Mouse (Mus musculus) brown adipose tissue, adult 24 weeks (tissue): Measurements from ENCODE around the gene Tmem161a. TPM values are rescaled to one million over a fixed set of nuclear protein-coding genes. Genes with fewer than 3 reads are reported as not detected.
"Not testable (repeated sequence)": the region's sequence is repeated elsewhere in the genome, so short reads cannot be mapped to it uniquely, and the experiment has no call there.

Experiments
- H3K27ac ChIP-seq: fragments of 200-500 bp; replicated peaks from 2 replicates; pipeline ENCODE4 v1.5.1; 2012; ENCODE audit warnings: low read depth, mild to moderate bottlenecking, low read length
- H3K4me1 ChIP-seq: fragments of 200-500 bp; 2 replicates; pipeline ENCODE4 v1.6.1; 2012; ENCODE audit warnings: low read length, mixed read lengths; ENCODE audit not compliant: control insufficient read depth, insufficient read depth, insufficient read length
- H3K4me3 ChIP-seq: fragments of 200-500 bp; 2 replicates; pipeline ENCODE4 v1.5.1; 2012; ENCODE audit warnings: low read depth, mild to moderate bottlenecking, low read length, moderate library complexity; ENCODE audit not compliant: insufficient read depth
- polyA plus RNA-seq: library from polyadenylated mRNA; stranded (reverse); fragments of >200 nt; gene quantifications from 2 replicates; pipeline ENCODE4 v1.2.4, GENCODE M21; 2012; ENCODE audit not compliant: missing spikeins, insufficient read depth, insufficient read length

The Tmem161a gene
- polyA plus RNA-seq, 1 experiment: 22.0 TPM

DNA sequence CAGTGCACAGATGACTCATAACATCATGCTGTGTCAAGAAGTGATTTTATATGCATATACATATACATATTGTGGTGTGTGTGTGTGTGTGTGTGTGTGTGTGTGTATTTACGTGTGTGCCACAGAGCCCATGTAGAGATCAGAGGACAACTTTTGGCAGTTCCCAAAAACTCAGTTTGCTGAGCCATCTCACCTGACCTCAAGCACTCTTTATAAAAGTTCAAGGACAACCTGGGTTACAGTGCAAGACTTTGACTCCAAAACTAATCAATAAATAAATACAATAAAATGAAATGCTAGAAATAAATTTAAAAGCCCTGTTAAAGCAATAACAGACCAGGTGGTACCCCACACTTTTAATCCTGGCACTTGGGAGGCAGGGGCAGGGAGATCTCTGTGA lies 39.1 kb downstream of the Tmem161a start:
- Histone ChIP-seq H3K27ac (peak overlapping the region; percentile 92), H3K4me1 (peaks cover 4% of the 10 kb centered on the region; the same call in 1 of the 2 replicates), H3K4me3 (peak overlapping the region; percentile 89)

DNA sequence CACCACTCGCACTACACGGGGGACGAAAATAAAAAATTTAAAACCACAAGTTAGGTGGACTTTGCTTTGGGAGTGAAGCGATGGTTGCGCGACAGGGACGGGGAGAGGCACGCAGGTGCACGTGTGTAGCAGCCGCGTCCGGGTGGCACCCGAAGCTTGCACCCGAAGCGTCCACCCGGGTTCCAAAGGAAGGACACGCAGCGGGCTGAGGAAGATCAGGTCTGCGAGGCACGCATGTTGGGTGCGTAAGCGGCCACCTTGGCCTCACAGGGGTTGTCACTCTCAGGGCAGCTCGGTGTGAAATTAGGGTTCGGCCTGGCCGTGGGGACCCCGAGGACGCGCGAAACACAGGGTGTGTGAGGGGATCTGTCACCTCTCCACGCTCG lies 39.6 kb downstream of the Tmem161a start:
- H3K4me1 ChIP-seq: peaks cover 4% of the 10 kb centered on the region; the same call in 1 of the 2 replicates
- H3K4me3 ChIP-seq: peak overlapping the region; percentile 89
- peak overlapping the region; percentile 92 for H3K27ac ChIP-seq

DNA sequence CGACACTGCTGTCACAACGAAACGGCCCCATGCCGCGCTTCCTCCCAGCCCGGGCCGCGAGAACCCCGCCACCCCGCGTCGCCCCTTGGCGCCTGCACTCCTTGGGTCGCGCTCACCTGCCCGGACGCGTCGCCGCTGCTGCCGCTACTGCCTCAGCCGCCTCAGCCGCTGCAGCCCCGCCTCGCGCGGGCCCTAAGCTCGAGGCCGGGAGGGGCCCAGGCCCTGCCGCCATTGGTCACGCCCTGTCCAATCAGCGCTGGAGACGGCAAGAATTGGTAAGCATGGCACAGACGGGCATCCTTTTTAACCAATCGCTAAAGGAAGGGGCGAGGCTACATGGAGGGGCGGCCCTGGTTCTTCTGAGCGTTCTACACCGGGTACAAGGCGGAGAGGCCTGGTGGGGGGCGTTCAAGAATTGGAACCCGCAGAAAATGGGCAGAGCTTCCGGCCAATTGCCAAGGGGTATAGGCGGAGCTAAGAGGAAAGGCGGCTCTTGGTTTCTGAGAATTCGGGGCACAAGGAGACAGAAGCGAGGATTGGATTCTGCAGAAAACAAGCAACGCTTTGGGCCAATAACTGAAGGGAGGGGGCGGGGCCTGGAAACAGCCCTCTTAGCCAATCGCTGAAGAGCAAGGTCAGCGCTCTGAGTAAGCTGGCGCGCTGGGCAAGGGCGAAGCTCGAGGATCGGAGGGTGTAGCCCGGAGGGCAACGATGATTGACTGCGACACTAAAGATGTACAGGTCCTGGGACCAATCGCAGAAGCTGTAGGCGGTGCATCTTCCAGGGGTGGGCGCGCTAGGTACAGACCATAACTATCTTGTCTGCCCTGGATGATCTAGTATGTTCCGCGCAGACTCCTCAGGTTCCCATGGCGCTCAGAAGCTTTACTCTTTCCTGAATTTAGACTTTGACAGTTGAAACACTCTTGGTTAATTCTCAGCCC lies 40.2 kb downstream of the Tmem161a start, which contains the start of gene Slc25a42:
TSS of gene Slc25a42 (minus strand) at position 194 of the 944 bp plus-strand sequence.
- Histone ChIP-seq H3K4me3 (peak within 1 kb of the TSS; percentile 89), H3K4me1 (peaks cover 7% of the 10 kb centered on the region; the same call in 1 of the 2 replicates), H3K27ac (peak within 1 kb of the TSS; percentile 92)

DNA sequence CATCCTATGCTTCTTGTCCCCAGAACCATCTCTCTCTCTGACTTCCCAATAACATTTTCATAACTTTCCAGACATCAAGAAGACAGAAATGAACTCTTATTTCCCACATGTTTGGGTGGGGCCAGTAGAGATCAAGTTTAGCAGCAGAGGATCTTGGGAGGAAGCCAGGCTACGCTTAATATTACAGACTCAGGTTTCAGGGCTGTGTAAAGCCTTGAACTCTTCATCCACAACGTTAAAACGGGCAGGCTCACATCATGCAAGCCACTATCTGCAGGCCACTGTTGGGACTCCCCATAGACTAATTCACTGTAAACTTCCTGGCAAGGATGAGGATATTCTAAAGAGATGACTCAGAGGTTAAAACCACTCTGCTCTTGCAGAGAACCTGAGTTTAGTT lies 42.3 kb downstream of the Tmem161a start:
- Histone ChIP-seq H3K27ac (no peak overlapping the region), H3K4me3 (no peak overlapping the region), H3K4me1 (peaks cover 13% of the 10 kb centered on the region; the same call in 1 of the 2 replicates)

DNA sequence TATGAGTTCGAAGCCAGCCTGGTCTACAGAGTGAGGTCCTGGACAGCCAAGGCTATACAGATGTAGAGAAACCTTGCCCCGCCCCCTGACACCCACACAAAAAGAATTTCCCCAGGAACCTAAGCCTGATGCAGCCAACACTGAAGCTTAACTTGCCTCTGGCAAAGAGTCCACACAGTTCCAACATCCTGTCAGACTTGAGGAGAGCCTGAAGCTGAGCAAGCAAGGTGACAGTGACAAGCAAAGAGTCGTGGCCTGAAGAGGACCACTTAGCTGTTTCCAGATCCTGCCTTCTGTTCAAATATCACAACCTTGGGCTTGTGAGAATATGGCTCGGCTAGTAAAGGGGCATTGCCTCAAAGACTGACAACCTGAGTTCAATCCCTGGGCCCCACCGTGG lies 42.9 kb downstream of the Tmem161a start:
- H3K4me3 ChIP-seq: no peak overlapping the region
- peak overlapping the region; percentile 69 for H3K27ac ChIP-seq
- H3K4me1 ChIP-seq: peaks cover 18% of the 10 kb centered on the region; the same call in 1 of the 2 replicates

DNA sequence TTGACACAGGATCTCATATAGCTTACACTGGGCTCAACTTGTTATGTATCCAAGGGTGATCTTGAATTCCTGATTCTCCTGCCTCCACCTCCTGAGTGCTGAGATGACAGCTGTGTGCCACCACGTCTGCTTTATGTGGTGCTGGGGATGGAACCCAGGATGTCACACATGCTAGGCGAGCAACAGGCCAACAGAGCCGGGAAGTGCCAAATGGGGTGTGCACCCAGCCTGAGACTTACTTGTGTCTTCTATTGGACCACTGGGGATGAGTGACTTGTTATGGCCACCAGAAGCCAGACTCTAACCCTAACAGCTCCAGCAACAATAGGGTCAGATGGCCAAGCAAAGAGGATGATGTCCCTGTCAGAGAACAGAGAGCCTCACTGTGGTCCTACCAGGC lies 44.0 kb downstream of the Tmem161a start:
- peak overlapping the region; percentile 69 for H3K27ac ChIP-seq
- peaks cover 23% of the 10 kb centered on the region for H3K4me1 ChIP-seq
- H3K4me3 ChIP-seq: not testable (repeated sequence)

DNA sequence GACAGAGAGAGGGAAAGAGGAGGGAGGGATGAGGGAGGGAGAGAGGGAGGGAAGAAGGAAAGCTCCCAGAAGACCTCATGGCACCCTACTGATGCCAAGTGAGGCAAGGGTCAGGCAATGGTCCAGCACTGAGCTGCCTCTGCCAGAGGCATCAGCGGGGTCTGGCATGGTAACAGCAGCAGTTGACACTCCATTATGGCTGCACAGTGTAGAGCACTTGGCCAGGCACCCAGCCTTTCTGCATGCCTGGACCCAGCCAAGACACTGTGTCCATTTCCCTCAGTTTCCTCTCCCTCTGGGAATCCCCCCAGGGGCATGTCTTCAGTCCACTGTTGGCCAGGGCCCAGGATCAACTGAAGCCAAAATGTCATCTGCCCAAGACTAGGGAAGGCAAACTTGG lies 44.4 kb downstream of the Tmem161a start:
- Histone ChIP-seq H3K27ac (peak overlapping the region; percentile 92), H3K4me1 (peaks cover 27% of the 10 kb centered on the region), H3K4me3 (no peak overlapping the region)

DNA sequence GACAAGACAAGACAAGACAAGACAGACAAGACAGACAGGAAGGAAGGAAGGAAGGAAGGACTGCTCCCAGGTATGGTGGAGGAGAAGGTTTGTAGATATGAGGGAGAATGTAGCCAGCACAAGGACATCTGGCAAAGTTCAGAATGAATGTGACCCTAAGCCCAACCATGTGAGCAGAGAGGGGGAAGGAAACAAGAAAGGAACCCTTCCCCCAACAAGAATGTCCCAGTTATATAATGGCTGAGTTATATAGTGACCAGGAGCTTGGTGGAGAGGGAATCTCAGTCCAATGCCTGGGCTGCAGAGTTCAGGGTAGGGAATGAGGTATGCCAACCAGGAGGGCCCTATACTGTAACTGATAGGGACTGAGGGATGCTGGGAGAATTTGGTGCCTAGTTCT lies 45.3 kb downstream of the Tmem161a start:
- Histone ChIP-seq H3K27ac (peak overlapping the region; percentile 92), H3K4me3 (no peak overlapping the region), H3K4me1 (peaks cover 27% of the 10 kb centered on the region)

DNA sequence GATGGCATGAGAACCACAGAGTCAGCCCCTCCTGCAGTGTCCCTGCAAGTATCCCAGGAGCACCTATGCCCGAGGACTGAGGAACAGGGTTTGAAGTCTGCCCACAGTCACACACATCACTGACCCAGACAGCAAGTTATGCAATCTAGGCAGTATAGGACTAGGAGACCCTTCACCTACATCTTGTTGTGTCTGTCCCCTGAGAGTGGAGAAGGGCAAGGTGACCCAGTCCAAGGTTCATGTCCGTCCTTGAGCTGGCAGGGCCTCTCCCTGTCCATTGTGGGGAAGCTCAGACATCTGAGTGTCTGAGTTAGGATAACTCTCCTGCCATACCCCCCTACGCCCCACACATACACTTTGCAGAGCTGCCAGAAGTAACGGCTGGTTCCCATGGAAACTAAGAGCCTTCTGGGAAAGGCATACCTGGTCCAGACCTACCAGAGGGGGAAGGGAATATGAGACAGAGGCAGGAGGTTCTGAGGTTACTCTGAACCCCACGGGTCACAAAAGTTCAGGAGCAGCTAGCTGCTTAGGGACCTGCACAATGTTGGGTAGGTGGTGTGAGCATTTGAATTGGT lies 47.0 kb downstream of the Tmem161a start:
- Histone ChIP-seq H3K4me1 (peaks cover 29% of the 10 kb centered on the region), H3K4me3 (no peak overlapping the region), H3K27ac (peak overlapping the region; percentile 100)

DNA sequence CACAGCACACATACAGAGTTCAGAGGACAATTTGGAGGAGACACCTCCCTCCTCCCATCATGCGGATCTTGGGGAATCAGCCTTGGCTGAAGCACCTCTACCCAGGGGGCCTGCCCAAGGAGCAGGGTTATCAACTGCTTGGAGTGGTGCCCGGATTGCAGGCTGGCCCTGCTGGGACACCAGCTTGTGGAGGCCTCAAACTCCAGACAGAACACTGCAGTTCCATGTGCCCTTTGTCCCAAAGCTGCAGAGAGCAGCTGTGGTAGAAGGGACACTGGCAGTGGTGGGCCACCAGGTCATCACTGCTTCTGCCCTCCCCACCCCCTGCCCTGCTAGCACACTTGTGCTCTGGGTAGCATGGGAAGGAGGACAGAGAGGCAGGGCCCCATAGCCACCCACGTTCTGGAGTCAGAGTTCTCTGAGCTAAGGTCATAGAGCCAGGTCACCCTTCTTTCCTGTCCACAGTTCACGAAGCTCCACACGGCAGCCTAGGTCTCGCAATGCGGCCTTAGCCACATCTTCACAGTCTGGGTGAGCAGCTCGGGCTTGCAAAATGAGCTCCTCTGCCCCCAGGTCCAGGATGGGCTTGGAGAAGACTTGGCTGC lies 48.2 kb downstream of the Tmem161a start:
- Histone ChIP-seq H3K27ac (peak overlapping the region; percentile 100), H3K4me3 (no peak overlapping the region)

DNA sequence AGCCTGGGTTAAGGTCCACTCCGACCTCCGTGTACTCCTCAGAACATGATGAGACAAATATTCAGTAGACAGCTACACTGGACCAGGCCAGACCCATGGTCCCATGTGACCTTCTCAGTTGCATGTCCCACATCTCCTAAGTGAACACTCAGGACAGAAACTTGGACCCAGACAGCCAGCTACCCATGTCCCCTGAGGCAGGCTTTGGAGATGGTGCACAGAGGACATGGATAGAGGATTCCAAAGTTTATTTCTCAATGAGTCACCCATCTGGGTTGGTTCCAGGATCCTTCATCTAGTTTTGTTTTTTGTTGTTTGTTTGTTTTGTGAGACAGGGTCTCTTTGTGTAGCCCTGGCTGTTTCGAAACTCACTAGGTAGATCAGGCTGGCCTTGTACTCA lies 48.8 kb downstream of the Tmem161a start:
- Histone ChIP-seq H3K4me3 (no peak overlapping the region), H3K4me1 (peaks cover 28% of the 10 kb centered on the region), H3K27ac (peak overlapping the region; percentile 98)

More for the DNA sequence above, 48.2 kb downstream of the Tmem161a start:
- H3K4me1 ChIP-seq: peaks cover 32% of the 10 kb centered on the region

DNA sequence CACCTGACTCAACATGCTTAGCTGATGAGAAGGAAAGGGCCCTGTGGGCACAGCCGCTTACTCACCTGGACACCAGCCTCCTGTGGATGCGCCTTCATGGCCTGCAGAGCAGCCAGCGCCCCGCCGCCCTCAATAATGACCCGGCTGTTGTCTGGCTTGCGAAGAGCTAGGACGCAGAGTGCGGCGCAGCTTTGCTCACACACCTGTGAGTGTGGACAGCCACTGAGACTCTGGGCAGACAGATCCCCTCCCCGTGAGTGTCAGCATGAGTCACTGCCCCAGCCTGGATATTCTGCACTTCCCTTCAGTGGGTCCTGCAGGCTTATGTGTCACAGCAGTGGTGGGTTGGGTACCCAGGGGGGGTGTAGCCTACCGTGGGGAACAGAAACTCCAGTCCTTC lies 49.9 kb downstream of the Tmem161a start:
- peak overlapping the region; percentile 90 for H3K27ac ChIP-seq
- H3K4me1 ChIP-seq: peaks cover 28% of the 10 kb centered on the region
- no peak overlapping the region for H3K4me3 ChIP-seq

DNA sequence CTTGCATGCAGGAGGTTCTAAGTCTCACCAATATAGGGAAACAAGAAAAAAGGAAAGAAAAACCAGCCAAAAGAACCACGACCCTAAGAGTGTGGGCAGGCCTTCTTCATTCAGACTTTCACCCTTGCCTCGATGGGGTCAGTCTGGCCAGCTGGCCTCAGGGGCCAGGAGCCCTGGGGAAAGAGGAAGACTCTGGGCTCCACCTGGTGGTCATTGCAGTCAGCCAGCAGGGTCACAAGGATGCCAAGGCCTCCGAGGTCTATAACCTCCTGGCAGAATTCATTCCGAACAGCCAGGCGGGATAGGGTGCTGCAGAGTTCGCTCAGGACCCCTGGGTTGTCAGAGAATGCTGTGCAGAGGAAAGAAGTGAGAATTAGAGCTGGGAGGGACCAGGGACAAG lies 51.2 kb downstream of the Tmem161a start:
- Histone ChIP-seq H3K27ac (peak overlapping the region; percentile 90), H3K4me3 (no peak overlapping the region), H3K4me1 (peaks cover 25% of the 10 kb centered on the region)

DNA sequence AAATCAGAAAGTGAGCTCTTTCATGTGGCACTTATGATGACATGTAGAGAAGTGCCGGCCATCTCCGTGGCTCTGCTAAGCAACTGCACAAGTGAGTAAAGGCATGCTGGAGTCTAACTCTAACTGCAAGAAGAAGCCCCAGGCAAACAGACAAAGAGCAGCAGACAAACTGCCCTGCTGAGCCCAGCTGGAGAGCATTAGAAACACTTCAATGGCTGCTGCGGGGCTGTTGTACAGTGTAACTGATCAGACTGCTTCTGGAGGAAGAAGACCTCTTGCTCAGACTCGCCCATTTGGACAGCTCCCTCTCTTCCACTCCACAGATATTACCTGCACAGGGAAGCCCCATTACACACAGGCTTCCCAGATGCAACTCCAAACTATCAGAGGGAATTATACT lies 55.8 kb downstream of the Tmem161a start:
- Histone ChIP-seq H3K4me3 (no peak overlapping the region), H3K27ac (no peak overlapping the region), H3K4me1 (peaks cover 3% of the 10 kb centered on the region; the same call in 1 of the 2 replicates)

DNA sequence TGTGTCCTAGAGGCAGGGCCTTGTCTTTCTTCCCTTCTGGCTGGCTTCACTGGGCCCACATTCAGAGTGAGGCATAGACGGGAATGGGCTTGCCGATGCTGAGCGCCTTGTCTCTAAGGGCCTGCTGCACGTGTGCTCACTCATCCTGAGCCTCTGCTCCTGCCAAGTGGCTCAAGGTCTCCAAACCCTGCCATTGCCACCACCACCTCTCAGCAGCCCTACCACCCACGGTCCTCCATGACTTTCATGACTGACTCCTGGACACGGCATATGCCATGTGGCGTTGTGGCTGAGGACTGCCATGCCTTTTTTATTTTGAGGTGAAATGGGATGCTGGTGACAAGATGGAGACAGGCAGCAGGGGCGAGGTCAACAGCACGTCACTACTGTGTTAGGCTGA lies 58.7 kb downstream of the Tmem161a start:
- Histone ChIP-seq H3K4me3 (no peak overlapping the region), H3K4me1 (no peaks in the 10 kb centered on the region), H3K27ac (no peak overlapping the region)
